Mouse (Mus musculus) megakaryocyte, embryonic 14.5 days (primary cell): ENCODE results near the gene Inpp5a. TPM values are rescaled to one million over a fixed set of nuclear protein-coding genes. Genes with fewer than 3 reads are reported as not detected.

Experiments used
- H3K27me3 ChIP-seq: replicated peaks from 2 replicates; pipeline ENCODE3; 2012; ENCODE audit warnings: inconsistent platforms
- H3K36me3 ChIP-seq: replicated peaks from 2 replicates; pipeline ENCODE3; 2012; ENCODE audit warnings: low read length, inconsistent platforms, mixed read lengths
- H3K4me1 ChIP-seq: 2 replicates; pipeline ENCODE4 v1.6.1; 2012; ENCODE audit warnings: inconsistent platforms
- H3K4me3 ChIP-seq: replicated peaks from 2 replicates; pipeline ENCODE3; 2012; ENCODE audit warnings: moderate library complexity, mild to moderate bottlenecking, inconsistent platforms
- H3K9me3 ChIP-seq: 2 replicates; pipeline ENCODE4 v1.6.1; 2012; ENCODE audit warnings: inconsistent platforms
- FLI1 ChIP-seq: IDR thresholded peaks from 2 replicates; pipeline ENCODE4 v1.6.1; 2012; ENCODE audit warnings: low read length, inconsistent platforms, mixed read lengths
- GATA1 ChIP-seq: IDR thresholded peaks from 3 replicates; pipeline ENCODE4 v1.6.1; 2012; ENCODE audit warnings: mixed read lengths, low read length, inconsistent platforms, borderline replicate concordance
- polyA plus RNA-seq: library from polyadenylated mRNA; stranded (reverse); fragments of >175 nt; gene quantifications from 2 replicates; pipeline ENCODE4 v1.2.3, GENCODE M21; 2012; ENCODE audit warnings: low replicate concordance; ENCODE audit not compliant: insufficient read depth

The Inpp5a gene
- polyA plus RNA-seq, 1 experiment: 95.0 TPM

- Histone ChIP-seq H3K36me3 (no peaks in the 10 kb centered on the region), H3K4me3 (no peak overlapping the region), H3K9me3 (no peaks in the 10 kb centered on the region), H3K27me3 (peaks cover 85% of the 10 kb centered on the region), H3K4me1 (peaks cover 22% of the 10 kb centered on the region)
- no peak for TF ChIP-seq FLI1
- no peak for TF ChIP-seq GATA1
Measured at GRCm38 (mm10) chr7:139595862-139596261, 207.0 kb downstream of the Inpp5a start.

- H3K27me3 ChIP-seq: peaks cover 74% of the 10 kb centered on the region
- H3K36me3 ChIP-seq: no peaks in the 10 kb centered on the region
- H3K9me3 ChIP-seq: no peaks in the 10 kb centered on the region
- no peak overlapping the region for H3K4me3 ChIP-seq
- TF ChIP-seq GATA1 (no peak), FLI1 (no peak)
- H3K4me1 ChIP-seq: peaks cover 6% of the 10 kb centered on the region
Measured at GRCm38 (mm10) chr7:139610328-139610727, 221.4 kb downstream of the Inpp5a start.

GRCm38 (mm10) chr7:139615767-139616766 lies 227.2 kb downstream of the Inpp5a start:
- Histone ChIP-seq H3K4me1 (peaks cover 7% of the 10 kb centered on the region; the same call in 1 of the 2 replicates), H3K27me3 (peaks cover 84% of the 10 kb centered on the region), H3K4me3 (no peak overlapping the region), H3K36me3 (no peaks in the 10 kb centered on the region), H3K9me3 (no peaks in the 10 kb centered on the region)
- TF ChIP-seq FLI1: no peak
- TF ChIP-seq GATA1: no peak

- Histone ChIP-seq H3K4me1 (peaks cover 6% of the 10 kb centered on the region; the same call in 1 of the 2 replicates), H3K4me3 (no peak overlapping the region), H3K9me3 (no peaks in the 10 kb centered on the region), H3K36me3 (no peaks in the 10 kb centered on the region), H3K27me3 (peaks cover 57% of the 10 kb centered on the region)
- TF ChIP-seq GATA1 (no peak), FLI1 (no peak)
Measured at GRCm38 (mm10) chr7:139622568-139622967, 233.7 kb downstream of the Inpp5a start.

GRCm38 (mm10) chr7:139625156-139625555 lies 236.2 kb downstream of the Inpp5a start:
- Histone ChIP-seq H3K4me1 (peaks cover 6% of the 10 kb centered on the region; the same call in 1 of the 2 replicates), H3K9me3 (no peaks in the 10 kb centered on the region), H3K36me3 (no peaks in the 10 kb centered on the region), H3K27me3 (peaks cover 45% of the 10 kb centered on the region), H3K4me3 (no peak overlapping the region)
- TF ChIP-seq GATA1 (no peak), FLI1 (no peak)

Other genes starting within 250 kb of the Inpp5a start
- 2.9 TPM in 1 of 2 replicates, not detected in the other for gene Lrrc27, start 176.1 kb upstream of the Inpp5a start, polyA plus RNA-seq
- gene Stk32c, start 175.8 kb upstream of the Inpp5a start, polyA plus RNA-seq: not detected in 2 replicates
- gene Pwwp2b, start 140.6 kb upstream of the Inpp5a start, polyA plus RNA-seq: 11.6 and 15.8 TPM in 2 replicates
- not detected in 2 replicates for gene Nkx6-2, start 193.7 kb downstream of the Inpp5a start, polyA plus RNA-seq